Mouse (Mus musculus): ENCODE results near the gene Gm9376.

DNA sequence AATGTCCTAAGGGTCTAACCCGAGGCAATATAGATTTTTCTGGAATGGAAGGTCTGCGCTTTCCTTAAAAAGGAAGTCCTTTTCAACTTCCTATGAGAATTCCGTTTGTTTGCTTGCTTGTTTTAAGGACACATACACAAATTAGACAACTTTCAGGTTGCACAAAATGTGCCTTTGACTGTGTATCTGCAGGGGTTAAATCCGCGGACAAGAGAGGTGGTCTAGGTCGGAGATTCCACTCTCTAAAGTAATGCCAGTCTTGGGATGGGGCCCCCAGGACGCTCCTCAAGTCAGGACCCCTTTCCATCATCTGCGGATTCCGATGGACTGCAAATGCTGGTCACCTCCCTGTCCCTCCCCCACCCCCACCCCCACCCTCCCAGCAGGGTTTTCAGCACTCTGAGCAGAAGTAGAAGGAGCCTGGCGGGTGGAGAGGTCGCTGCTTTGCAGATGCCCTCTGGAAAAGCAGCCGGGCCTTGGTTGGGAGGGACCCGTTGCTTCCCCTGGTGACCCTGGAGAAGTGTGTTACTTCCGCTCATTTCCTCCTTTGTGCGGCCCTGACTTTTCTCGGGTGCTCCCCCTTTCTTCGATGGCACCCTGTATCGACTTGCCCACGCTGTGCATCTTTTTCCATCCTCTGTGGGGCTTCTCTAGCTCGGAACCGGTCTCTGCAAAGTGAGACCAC lies 40.1 kb upstream of the Gm9376 start:
- TF ChIP-seq POLR2A (IDR thresholded peaks at IDR 0.05; ENCODE audit: extremely low read depth, insufficient read depth, low read length) (no peak), CTCF (IDR thresholded peaks at IDR 0.05; ENCODE audit: low read depth, low read length) (no peak)
